Mouse (Mus musculus) MEL (cell line): ENCODE measurements around the gene Msantd1. TPM values are rescaled to one million over a fixed set of nuclear protein-coding genes. Genes with fewer than 3 reads are reported as not detected.

Source experiments
- DNase-seq: peaks from one replicate; pipeline ENCODE4 v3.0.0; 2011; ENCODE audit warnings: low read depth, low spot score
- H3K27ac ChIP-seq: 2 replicates; pipeline ENCODE4 v1.5.1; 2012; ENCODE audit warnings: low read depth, mild to moderate bottlenecking, control low read depth, low read length, moderate library complexity; ENCODE audit not compliant: control insufficient read depth
- H3K27me3 ChIP-seq, 2 experiments: fragments of 150-350 bp in 1 of 2; sonication (generic) in 1 of 2; 2 replicates each; pipeline ENCODE4 v1.6.1; 2012; ENCODE audit warnings: low read length in 2 of 2, mild to moderate bottlenecking in 2 of 2, improper control_type of control experiment in 1 of 2, moderate library complexity in 1 of 2; ENCODE audit not compliant: insufficient read depth in 2 of 2, control insufficient read depth in 1 of 2
- H3K36me3 ChIP-seq, 2 experiments: 2 replicates each; pipeline ENCODE4 v1.6.1; 2012 to 2014; ENCODE audit warnings: low read length in 2 of 2, improper control_type of control experiment in 1 of 2, inconsistent platforms in 1 of 2, mild to moderate bottlenecking in 1 of 2; ENCODE audit not compliant: insufficient read depth in 2 of 2, control insufficient read depth in 1 of 2
- H3K4me1 ChIP-seq, 2 experiments: fragments of 150-350 bp in 1 of 2; sonication (generic) in 1 of 2; 2 replicates each; pipeline ENCODE4 v1.6.1; 2012; ENCODE audit warnings: low read length in 2 of 2, improper control_type of control experiment in 1 of 2, mild to moderate bottlenecking in 1 of 2; ENCODE audit not compliant: insufficient read depth in 2 of 2, control insufficient read depth in 1 of 2
- H3K4me3 ChIP-seq, 2 experiments: fragments of 150-350 bp in 1 of 2; sonication (generic) in 1 of 2; 2 replicates each; pipeline ENCODE4 v1.5.1; 2012; ENCODE audit warnings: low read depth in 2 of 2, low read length in 2 of 2, mild to moderate bottlenecking in 2 of 2, moderate library complexity in 2 of 2, control low read depth in 1 of 2, improper control_type of control experiment in 1 of 2; ENCODE audit not compliant: control insufficient read depth in 1 of 2, insufficient read depth in 1 of 2
- H3K79me2 ChIP-seq: 2 replicates; pipeline ENCODE4 v1.6.1; 2012; ENCODE audit warnings: mild to moderate bottlenecking, low read length, moderate library complexity; ENCODE audit not compliant: control insufficient read depth, poor library complexity, insufficient read depth
- H3K9ac ChIP-seq: 2 replicates; pipeline ENCODE4 v1.6.1; 2012; ENCODE audit warnings: low read depth, mild to moderate bottlenecking, control low read depth, low read length, moderate library complexity; ENCODE audit not compliant: control insufficient read depth, poor library complexity, severe bottlenecking
- H3K9me3 ChIP-seq: fragments of 150-350 bp; sonication (generic); replicated peaks from 2 replicates; pipeline ENCODE4 v1.6.1; 2012; ENCODE audit warnings: mild to moderate bottlenecking, low read length, improper control_type of control experiment, moderate library complexity; ENCODE audit not compliant: insufficient read depth
- BHLHE40 ChIP-seq: IDR thresholded peaks from 2 replicates; pipeline ENCODE4 v1.6.1; 2012; ENCODE audit warnings: low read depth, mild to moderate bottlenecking, inconsistent platforms, low read length, improper control_type of control experiment, borderline replicate concordance
- CTCF ChIP-seq, 3 experiments: IDR thresholded peaks in 2 of 3; conservative IDR thresholded peaks in 1 of 3; 2 replicates each; pipeline ENCODE4 v1.5.1; 2011 to 2012; ENCODE audit warnings: low read length in 3 of 3, low read depth in 2 of 3, mild to moderate bottlenecking in 2 of 3, improper control_type of control experiment in 1 of 3, inconsistent platforms in 1 of 3, mixed read lengths in 1 of 3, moderate library complexity in 1 of 3; ENCODE audit not compliant: control insufficient read depth in 1 of 3, insufficient read depth in 1 of 3, poor library complexity in 1 of 3, severe bottlenecking in 1 of 3
- ELF1 ChIP-seq: IDR thresholded peaks from 2 replicates; pipeline ENCODE4 v1.6.1; 2014; ENCODE audit warnings: low read depth, mild to moderate bottlenecking, inconsistent platforms, low read length, improper control_type of control experiment, moderate library complexity
- EP300 ChIP-seq, 2 experiments: IDR thresholded peaks; 2 replicates each; pipeline ENCODE4 v1.6.1; 2011; ENCODE audit warnings: improper control_type of control experiment in 2 of 2, low read length in 2 of 2, low read depth in 1 of 2, mild to moderate bottlenecking in 1 of 2
- ETS1 ChIP-seq: IDR thresholded peaks from 2 replicates; pipeline ENCODE4 v1.6.1; 2012; ENCODE audit warnings: low read depth, mild to moderate bottlenecking, inconsistent platforms, low read length, improper control_type of control experiment, moderate library complexity
- GATA1 ChIP-seq: IDR thresholded peaks from 2 replicates; pipeline ENCODE4 v1.6.1; 2011; ENCODE audit warnings: low read depth, low read length, improper control_type of control experiment
- MAFK ChIP-seq: IDR thresholded peaks from 2 replicates; pipeline ENCODE4 v1.6.1; 2011; ENCODE audit warnings: low read depth, mild to moderate bottlenecking, low read length, improper control_type of control experiment, borderline replicate concordance
- MAX ChIP-seq: IDR thresholded peaks from 2 replicates; pipeline ENCODE4 v1.6.1; 2011; ENCODE audit warnings: low read length, improper control_type of control experiment
- MAZ ChIP-seq: IDR thresholded peaks from 2 replicates; pipeline ENCODE4 v1.6.1; 2012; ENCODE audit warnings: low read depth, mild to moderate bottlenecking, inconsistent platforms, low read length, improper control_type of control experiment
- MXI1 ChIP-seq: IDR thresholded peaks from 2 replicates; pipeline ENCODE4 v1.6.1; 2011; ENCODE audit warnings: mild to moderate bottlenecking, low read depth, low read length, improper control_type of control experiment
- MYB ChIP-seq: IDR thresholded peaks from 2 replicates; pipeline ENCODE4 v1.6.1; 2011; ENCODE audit warnings: mild to moderate bottlenecking, low read depth, low read length, improper control_type of control experiment
- MYC ChIP-seq: IDR thresholded peaks from 2 replicates; pipeline ENCODE4 v1.6.1; 2011; ENCODE audit warnings: low read depth, mild to moderate bottlenecking, low read length, improper control_type of control experiment, moderate library complexity
- NRF1 ChIP-seq: IDR thresholded peaks from 2 replicates; pipeline ENCODE4 v1.6.1; 2014; ENCODE audit warnings: low read depth, mild to moderate bottlenecking, inconsistent platforms, low read length, improper control_type of control experiment, moderate library complexity; ENCODE audit not compliant: poor library complexity, insufficient read depth, severe bottlenecking
- POLR2AphosphoS2 ChIP-seq: IDR thresholded peaks from 2 replicates; pipeline ENCODE4 v1.6.1; 2011; ENCODE audit warnings: low read length, improper control_type of control experiment
- TAL1 ChIP-seq: IDR thresholded peaks from 2 replicates; pipeline ENCODE4 v1.6.1; 2012; ENCODE audit warnings: mild to moderate bottlenecking, inconsistent platforms, low read length, moderate library complexity, mixed read lengths
- TBP ChIP-seq: IDR thresholded peaks from 2 replicates; pipeline ENCODE4 v1.8.0; 2011; ENCODE audit warnings: low read depth, low read length, improper control_type of control experiment
- TCF12 ChIP-seq: IDR thresholded peaks from 2 replicates; pipeline ENCODE4 v1.6.1; 2014; ENCODE audit warnings: low read depth, mild to moderate bottlenecking, inconsistent platforms, low read length, improper control_type of control experiment, moderate library complexity
- USF1 ChIP-seq: IDR thresholded peaks from 2 replicates; pipeline ENCODE4 v1.6.1; 2014; ENCODE audit warnings: low read depth, mild to moderate bottlenecking, inconsistent platforms, low read length, improper control_type of control experiment, moderate library complexity
- ZC3H11A ChIP-seq: IDR thresholded peaks from 2 replicates; pipeline ENCODE4 v1.6.1; 2012; ENCODE audit warnings: low read depth, mild to moderate bottlenecking, inconsistent platforms, low read length, improper control_type of control experiment
- polyA plus RNA-seq, 2 experiments: library from polyadenylated mRNA; stranded (reverse) in 1 of 2; unstranded in 1 of 2; fragments of >175 nt in 1 of 2; fragments of >200 nt in 1 of 2; gene quantifications; 2 replicates each; pipeline versions ENCODE4 v1.2.1 to v1.2.4; 2012; ENCODE audit warnings: low replicate concordance in 2 of 2, low read depth in 1 of 2; ENCODE audit not compliant: insufficient read length in 2 of 2, insufficient read depth in 1 of 2, missing spikeins in 1 of 2
- total RNA-seq: library from RNA; depleted of rRNA; stranded (reverse); fragments of 300-350 nt; gene quantifications from 2 replicates; pipeline ENCODE4 v1.2.3, GENCODE M21; 2012

The Msantd1 gene
- total and polyA plus RNA-seq, 3 experiments: 0.27 to 0.88 TPM; not detected in 1

DNA sequence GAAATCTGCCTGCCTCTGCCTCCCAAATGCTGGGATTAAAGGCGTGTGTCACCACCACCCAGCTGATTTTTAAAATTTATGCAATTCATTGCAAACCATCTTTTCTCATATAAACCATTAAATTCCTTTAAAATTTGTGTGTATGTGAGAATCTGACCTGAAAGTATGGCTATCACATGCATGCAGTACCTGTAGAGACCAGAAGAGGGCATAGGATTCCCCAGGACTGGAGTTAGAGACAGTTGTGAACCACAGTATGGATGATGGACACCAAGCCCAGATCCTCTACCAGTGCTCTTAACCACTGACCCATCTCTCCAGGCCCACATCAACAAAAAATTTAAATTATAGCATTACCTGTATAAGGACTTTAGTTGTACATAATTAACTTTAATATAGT lies 25.6 kb downstream of the Msantd1 start (continued):
- no peak for TF ChIP-seq POLR2AphosphoS2
- peak; percentile 67 for TF ChIP-seq ZC3H11A
- TF ChIP-seq CTCF (IDR thresholded peaks at IDR 0.05 in 2 of 3, conservative IDR thresholded peaks at IDR 0.05 in 1 of 3; ENCODE audit: control insufficient read depth in 1 of 3, insufficient read depth in 1 of 3, low read depth in 2 of 3, low read length in 3 of 3, poor library complexity in 1 of 3, severe bottlenecking in 1 of 3): peak; percentile 36 to 82 (median 73)
- no peak for TF ChIP-seq TAL1

GRCm38 (mm10) chr5:34941710-34942470 lies 34.1 kb downstream of the Msantd1 start:
- Histone ChIP-seq H3K27ac (no peak overlapping the region), H3K27me3 (no peaks in the 10 kb centered on the region; a peak in 1 of 4 replicates), H3K9me3 (no peaks in the 10 kb centered on the region), H3K36me3 (peaks cover 0 to 12% of the 10 kb centered on the region in 2 experiments; a peak in 2 of 4 replicates), H3K9ac (no peak overlapping the region), H3K79me2 (no peaks in the 10 kb centered on the region), H3K4me3 (no peak overlapping the region), H3K4me1 (peaks cover 9 to 17% of the 10 kb centered on the region in 2 experiments)
- no peak for DNase-seq
- TF ChIP-seq TBP (no peak), USF1 (no peak)

DNA sequence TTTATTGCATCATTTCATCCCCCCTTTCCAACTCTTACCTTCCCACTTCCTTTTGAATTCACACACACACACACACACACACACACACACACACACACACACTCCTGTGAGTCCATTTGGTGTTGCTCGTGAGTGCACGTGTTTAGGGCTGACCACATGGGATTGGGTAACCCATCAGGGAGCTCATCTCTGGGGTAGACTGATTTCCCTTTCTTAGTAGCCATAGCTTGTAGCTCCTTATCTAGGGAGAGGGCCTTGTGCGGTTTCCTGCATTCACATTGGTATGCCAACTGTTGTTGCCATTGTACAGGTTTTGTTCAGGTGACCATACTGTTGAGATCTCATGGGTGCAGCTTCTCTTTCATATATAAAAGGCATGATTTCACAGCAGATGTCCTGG lies 35.6 kb downstream of the Msantd1 start:
- TF ChIP-seq NRF1 (no peak), TAL1 (peak; percentile 82), GATA1 (peak; percentile 85), BHLHE40 (peak; percentile 85), EP300 (IDR thresholded peaks at IDR 0.05; ENCODE audit: low read depth in 1 of 2, low read length in 2 of 2) (peak; percentile 70 to 81; a peak in 3 of 4 replicates), TBP (peak; percentile 54; the same call in 1 of the 2 replicates), MAX (peak; percentile 82), ELF1 (no peak), MAZ (0 out of 2 replicates have a peak, but pooled peaks have one; percentile 54), MYC (peak; percentile 84; the same call in 1 of the 2 replicates), MYB (peak; percentile 29; the same call in 1 of the 2 replicates), ETS1 (peak; percentile 59), MXI1 (peak; percentile 79; the same call in 1 of the 2 replicates), USF1 (peak; percentile 27; the same call in 1 of the 2 replicates), MAFK (no peak; the same call in 1 of the 2 replicates), TCF12 (peak; percentile 72)
- Histone ChIP-seq H3K4me3 (peak overlapping the region in 1 of 2 experiments; percentile 41; a peak in 2 of 4 replicates), H3K27ac (peak overlapping the region; percentile 58), H3K27me3 (no peaks in the 10 kb centered on the region; a peak in 1 of 4 replicates), H3K36me3 (peaks cover 0 to 15% of the 10 kb centered on the region in 2 experiments; a peak in 2 of 4 replicates), H3K9ac (peak overlapping the region; percentile 24; the same call in 1 of the 2 replicates), H3K79me2 (no peaks in the 10 kb centered on the region), H3K4me1 (peaks cover 9 to 14% of the 10 kb centered on the region in 2 experiments), H3K9me3 (no peaks in the 10 kb centered on the region)
- DNase-seq: peak; percentile 80
